Mouse (Mus musculus): ENCODE data around the gene Mrgprg. TPM values are rescaled to one million over a fixed set of nuclear protein-coding genes. Genes with fewer than 3 reads are reported as not detected.

Gene Mrgprg
- not detected for polyA plus RNA-seq (2014; fragmentation: Illumina TruSeq; extraction: RNeasy Lipid Tissue Mini Kit (QIAGEN cat#74804); ENCODE audit: low read depth, low replicate concordance)

GRCm38 (mm10) chr7:143766893-143767292, at the start of gene Mrgprg:
Mrgprg (minus strand) TSS chr7:143766993.

DNA sequence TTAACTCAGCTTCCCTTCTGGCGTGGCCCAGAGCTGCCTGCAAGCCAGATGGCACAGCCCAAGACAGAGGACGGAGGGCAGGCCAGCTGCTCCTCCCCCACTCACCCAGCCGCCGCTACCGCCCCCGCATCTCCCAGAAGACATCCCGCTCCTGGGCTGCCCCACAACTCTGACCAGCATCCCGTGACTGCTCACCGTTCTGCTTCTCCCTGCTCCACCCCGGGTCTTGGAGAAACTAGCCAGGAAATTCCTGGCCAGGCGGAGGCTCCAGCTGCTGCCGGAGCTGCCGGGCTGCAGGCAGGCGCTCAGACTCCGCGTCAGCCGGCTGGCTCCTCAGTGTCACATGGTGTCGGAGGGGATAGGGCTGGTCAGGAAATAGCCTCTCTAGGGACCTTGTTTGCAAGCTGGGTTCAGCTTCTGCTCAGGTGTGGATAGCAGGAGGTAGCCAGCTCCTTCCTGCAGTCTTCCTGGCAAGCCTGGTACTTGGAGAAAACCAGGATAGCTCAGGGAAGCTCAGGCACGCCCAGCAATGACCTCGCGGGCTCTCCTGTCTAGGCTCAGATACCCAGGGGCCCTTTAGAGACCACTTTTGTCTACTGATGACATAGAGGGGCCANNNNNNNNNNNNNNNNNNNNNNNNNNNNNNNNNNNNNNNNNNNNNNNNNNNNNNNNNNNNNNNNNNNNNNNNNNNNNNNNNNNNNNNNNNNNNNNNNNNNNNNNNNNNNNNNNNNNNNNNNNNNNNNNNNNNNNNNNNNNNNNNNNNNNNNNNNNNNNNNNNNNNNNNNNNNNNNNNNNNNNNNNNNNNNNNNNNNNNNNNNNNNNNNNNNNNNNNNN, 17.4 kb upstream of the Mrgprg start, which contains the start of gene Mrgpre:
TSS of gene Mrgpre (minus strand) at position 505 of the 834 bp plus-strand sequence.

DNA sequence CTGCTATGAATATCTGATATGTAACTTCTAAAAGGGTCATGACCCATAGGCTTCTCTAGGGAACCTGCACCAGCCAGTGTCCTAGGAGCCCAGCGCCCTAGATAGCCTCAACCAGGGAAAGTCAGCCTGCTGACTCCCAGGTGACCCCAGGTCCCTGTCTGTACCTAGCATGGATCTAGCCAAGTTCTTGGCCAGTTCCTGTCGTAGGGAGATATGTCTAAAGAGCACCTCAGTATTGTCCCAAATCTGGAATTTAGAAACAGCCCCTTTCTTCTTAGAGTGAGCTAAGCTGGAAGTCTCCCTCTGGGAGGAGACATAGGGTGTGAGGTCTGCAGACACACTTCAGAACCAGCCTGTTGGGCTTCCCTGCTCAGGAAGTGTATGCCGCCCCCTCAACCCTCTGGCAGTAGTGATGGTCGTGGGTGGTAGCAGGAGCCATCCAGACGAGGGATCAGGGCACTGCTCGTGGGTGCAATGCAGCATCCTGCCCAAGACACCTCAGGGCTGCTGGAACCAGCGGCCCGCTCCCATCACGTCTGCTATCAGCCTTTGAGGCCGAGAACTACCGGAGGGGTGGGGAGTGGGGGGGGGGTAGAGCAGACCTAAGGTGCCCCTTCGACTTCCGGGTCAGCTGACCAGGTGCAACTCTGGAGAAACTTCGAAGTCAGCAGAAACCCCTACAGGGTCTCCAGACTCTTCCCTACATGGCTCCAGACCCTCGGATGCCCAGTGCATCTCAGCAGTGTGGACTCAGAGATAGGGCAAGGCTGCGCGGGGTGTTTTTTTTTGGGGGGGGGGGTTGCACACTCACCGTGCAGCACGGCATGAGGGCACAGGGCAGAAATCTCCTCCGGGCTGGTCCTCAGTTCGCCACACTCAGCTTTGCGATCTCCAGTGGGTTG, 10.4 kb downstream of the Mrgprg start, which contains the start of gene Osbpl5:
TSS of gene Osbpl5 (minus strand) at position 861 of the 902 bp plus-strand sequence.

Other genes with a start within 250 kb of the Mrgprg start
- 89.8 TPM for gene Nap1l4, start 217.9 kb downstream of the Mrgprg start, polyA plus RNA-seq (2014; fragmentation: Illumina TruSeq; extraction: RNeasy Lipid Tissue Mini Kit (QIAGEN cat#74804); ENCODE audit: low read depth, low replicate concordance)
- 21.7 TPM for gene Cars, start 166.9 kb downstream of the Mrgprg start, polyA plus RNA-seq (2014; fragmentation: Illumina TruSeq; extraction: RNeasy Lipid Tissue Mini Kit (QIAGEN cat#74804); ENCODE audit: low read depth, low replicate concordance)
- 1.3 TPM for gene Tnfrsf26, start 138.3 kb downstream of the Mrgprg start, polyA plus RNA-seq (2014; fragmentation: Illumina TruSeq; extraction: RNeasy Lipid Tissue Mini Kit (QIAGEN cat#74804); ENCODE audit: low read depth, low replicate concordance)
- gene Tnfrsf22, start 117.3 kb downstream of the Mrgprg start, polyA plus RNA-seq (2014; fragmentation: Illumina TruSeq; extraction: RNeasy Lipid Tissue Mini Kit (QIAGEN cat#74804); ENCODE audit: low read depth, low replicate concordance): 2.6 TPM
- 5.8 TPM for gene Tnfrsf23, start 81.1 kb downstream of the Mrgprg start, polyA plus RNA-seq (2014; fragmentation: Illumina TruSeq; extraction: RNeasy Lipid Tissue Mini Kit (QIAGEN cat#74804); ENCODE audit: low read depth, low replicate concordance)
- gene Osbpl5, start 10.0 kb downstream of the Mrgprg start, polyA plus RNA-seq (2014; fragmentation: Illumina TruSeq; extraction: RNeasy Lipid Tissue Mini Kit (QIAGEN cat#74804); ENCODE audit: low read depth, low replicate concordance): 3.0 TPM
- gene Mrgpre, start 17.5 kb upstream of the Mrgprg start, polyA plus RNA-seq (2014; fragmentation: Illumina TruSeq; extraction: RNeasy Lipid Tissue Mini Kit (QIAGEN cat#74804); ENCODE audit: low read depth, low replicate concordance): 0.44 TPM
- gene Nadsyn1, start 55.9 kb upstream of the Mrgprg start, polyA plus RNA-seq (2014; fragmentation: Illumina TruSeq; extraction: RNeasy Lipid Tissue Mini Kit (QIAGEN cat#74804); ENCODE audit: low read depth, low replicate concordance): 33.7 TPM
- 19.1 TPM for gene Dhcr7, start 56.2 kb upstream of the Mrgprg start, polyA plus RNA-seq (2014; fragmentation: Illumina TruSeq; extraction: RNeasy Lipid Tissue Mini Kit (QIAGEN cat#74804); ENCODE audit: low read depth, low replicate concordance)
- gene Gm498, start 99.8 kb upstream of the Mrgprg start, polyA plus RNA-seq (2014; fragmentation: Illumina TruSeq; extraction: RNeasy Lipid Tissue Mini Kit (QIAGEN cat#74804); ENCODE audit: low read depth, low replicate concordance): not detected
- 4.3 TPM for gene Shank2, start 234.9 kb upstream of the Mrgprg start, polyA plus RNA-seq (2014; fragmentation: Illumina TruSeq; extraction: RNeasy Lipid Tissue Mini Kit (QIAGEN cat#74804); ENCODE audit: low read depth, low replicate concordance)